Mouse (Mus musculus) liver, postnatal 0 days (tissue): ENCODE measurements at regions not wholly inside any gene's neighbourhood (a gene's known extent, or its start where the extent isn't known, plus 50 kb on each side); places are given as distances from the start of the nearest gene placed in this dataset.

Source experiments
- CTCF ChIP-seq: sonication (generic); IDR thresholded peaks from 2 replicates; pipeline ENCODE4 v1.5.1; 2016; ENCODE audit warnings: antibody characterized with exemption, low read depth
- EP300 ChIP-seq: IDR thresholded peaks from 2 replicates; pipeline ENCODE4 v1.6.1; 2016; ENCODE audit warnings: antibody characterized with exemption, low read depth, mild to moderate bottlenecking

- TF ChIP-seq CTCF (no peak), EP300 (no peak)
Observed at GRCm38 (mm10) chrX:93107930-93108567, 178.2 kb upstream of the Arx start.
